Mouse (Mus musculus) heart, embryonic 14.5 days (tissue): ENCODE data around the gene Stk4. TPM values are rescaled to one million over a fixed set of nuclear protein-coding genes. Genes with fewer than 3 reads are reported as not detected.

Experiments
- ATAC-seq: fragments of 200-750 bp; cut with Nextera tagmentation; 2 replicates; pipeline ENCODE4 v1.8.0; 2017; ENCODE audit warnings: low read depth, moderate TSS enrichment; ENCODE audit not compliant: insufficient number of reproducible peaks, insufficient read depth, low FRiP score
- H3K27ac ChIP-seq, 2 experiments: fragments of 200-500 bp in 1 of 2; fragments of 300-500 bp in 1 of 2; sonication (generic) in 1 of 2; replicated peaks in 1 of 2; 2 replicates each; pipeline ENCODE4 v1.5.1; 2012 to 2014; ENCODE audit warnings: low read depth in 2 of 2, low read length in 2 of 2, control low read depth in 1 of 2, mild to moderate bottlenecking in 1 of 2, mixed read lengths in 1 of 2; ENCODE audit not compliant: control insufficient read depth in 1 of 2, insufficient read depth in 1 of 2
- H3K27me3 ChIP-seq: fragments of 300-500 bp; sonication (generic); 2 replicates; pipeline ENCODE4 v1.6.1; 2014; ENCODE audit warnings: mild to moderate bottlenecking, low read length, control low read depth; ENCODE audit not compliant: control insufficient read depth, insufficient read depth
- H3K36me3 ChIP-seq: fragments of 300-500 bp; sonication (generic); 2 replicates; pipeline ENCODE4 v1.6.1; 2014; ENCODE audit warnings: mild to moderate bottlenecking, control low read depth, low read length, mixed read lengths; ENCODE audit not compliant: control insufficient read depth, insufficient read depth
- H3K4me1 ChIP-seq, 2 experiments: fragments of 200-500 bp in 1 of 2; fragments of 300-500 bp in 1 of 2; sonication (generic) in 1 of 2; 2 replicates each; pipeline ENCODE4 v1.6.1; 2012 to 2014; ENCODE audit warnings: low read length in 2 of 2, control low read depth in 1 of 2, mixed read lengths in 1 of 2; ENCODE audit not compliant: control insufficient read depth in 2 of 2, insufficient read depth in 2 of 2
- H3K4me2 ChIP-seq: fragments of 300-500 bp; sonication (generic); 2 replicates; pipeline ENCODE4 v1.6.1; 2014; ENCODE audit warnings: mild to moderate bottlenecking, low read length
- H3K4me3 ChIP-seq, 2 experiments: fragments of 200-500 bp in 1 of 2; fragments of 300-500 bp in 1 of 2; sonication (generic) in 1 of 2; 2 replicates each; pipeline ENCODE4 v1.5.1; 2012 to 2014; ENCODE audit warnings: low read length in 2 of 2, mild to moderate bottlenecking in 2 of 2, control low read depth in 1 of 2, low read depth in 1 of 2, moderate library complexity in 1 of 2; ENCODE audit not compliant: control insufficient read depth in 1 of 2, insufficient read depth in 1 of 2
- H3K9ac ChIP-seq: fragments of 300-500 bp; sonication (generic); 2 replicates; pipeline ENCODE4 v1.6.1; 2014; ENCODE audit warnings: mild to moderate bottlenecking, low read length
- H3K9me3 ChIP-seq: fragments of 300-500 bp; sonication (generic); 2 replicates; pipeline ENCODE4 v1.6.1; 2016; ENCODE audit warnings: low read length, control low read depth; ENCODE audit not compliant: control insufficient read depth
- WGBS: fragments of 180-500 bp; shearing (Covaris S2); extraction: QIAGEN DNeasy Blood & Tissue Kit; methylation state at CpG from one replicate; pipeline ENCODE4 v1.1.7; 2014; 5-methylcytosine and 5-hydroxymethylcytosine counted together
- polyA plus RNA-seq: library from polyadenylated mRNA; unstranded; fragments of >200 nt; fragmentation: Nextera tagmentation; extraction: Ambion mirVana; gene quantifications from 2 replicates; pipeline ENCODE4 v1.2.1, GENCODE M21; 2014

Stk4 gene
- polyA plus RNA-seq, 1 experiment from 2014 or later, result 19.5 TPM

DNA sequence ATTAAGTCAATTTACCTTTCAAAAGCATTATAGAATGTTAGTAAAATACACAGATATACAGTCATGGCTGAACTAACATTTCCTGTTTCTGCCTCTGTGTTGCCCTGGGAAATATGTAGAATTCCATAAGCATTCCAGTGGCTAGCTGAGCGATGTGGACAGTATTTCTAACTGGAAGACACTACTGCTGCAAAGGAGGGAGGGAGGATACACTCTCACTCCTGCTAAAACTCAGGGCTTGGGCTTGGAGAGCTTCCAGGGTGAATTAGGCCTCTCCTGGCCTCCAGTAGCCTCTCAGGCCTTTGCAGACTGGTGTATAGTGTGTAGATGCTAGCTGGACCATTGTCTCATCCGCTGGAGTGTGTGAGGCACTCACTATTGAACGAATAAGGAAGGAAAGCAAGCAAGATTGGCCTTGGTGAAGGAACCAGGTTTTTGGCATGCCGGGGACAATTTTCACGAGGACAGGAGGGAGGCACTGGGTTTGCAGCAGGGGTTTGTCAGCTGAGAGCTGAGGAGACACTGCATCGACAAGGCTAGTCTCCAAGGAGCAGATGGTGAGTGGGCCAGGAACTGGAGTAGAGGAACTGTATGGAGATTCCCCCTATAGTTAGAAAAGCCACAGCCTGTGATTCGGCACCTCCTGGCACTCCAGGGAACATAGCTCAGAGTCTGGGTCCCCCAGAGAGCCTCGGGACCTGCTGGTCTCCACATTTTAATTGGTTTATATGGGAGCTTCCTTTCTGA is 104.7 kb downstream of the Stk4 start:
- no peaks in the 10 kb centered on the region for H3K36me3 ChIP-seq
- ATAC-seq, result no peak
- 65% methylated on average over 8 of the region's 8 CpGs for WGBS
- H3K27me3 ChIP-seq, result peaks cover 38% of the 10 kb centered on the region
- H3K4me1 ChIP-seq, result peaks cover 12 to 24% of the 10 kb centered on the region in 2 experiments; a peak in 3 of 4 replicates
- H3K4me2 ChIP-seq, result no peak overlapping the region
- no peak overlapping the region for H3K4me3 ChIP-seq
- no peaks in the 10 kb centered on the region for H3K9me3 ChIP-seq
- H3K9ac ChIP-seq, result no peak overlapping the region
- H3K27ac ChIP-seq, result no peak overlapping the region

DNA sequence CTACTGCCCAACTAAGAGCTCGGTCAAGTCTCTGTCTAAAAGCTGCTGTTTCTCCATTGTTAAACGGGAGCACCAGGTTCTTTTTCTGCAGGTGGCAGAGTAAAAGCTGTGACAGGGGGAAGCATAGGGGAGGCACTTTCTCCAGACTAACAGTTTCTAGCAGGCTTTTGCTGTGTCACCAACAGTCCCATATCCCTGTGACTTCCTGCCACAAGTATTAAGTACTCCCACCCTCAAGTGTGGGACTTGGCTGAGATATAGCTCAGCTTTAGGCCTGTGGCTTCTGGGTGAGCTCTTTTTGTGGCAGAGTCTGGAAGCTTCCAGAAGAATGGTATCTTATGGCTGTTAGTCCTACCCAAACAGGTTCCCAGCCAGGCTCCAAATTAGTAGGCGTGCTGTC is 105.7 kb downstream of the Stk4 start:
- no peak overlapping the region for H3K27ac ChIP-seq
- ATAC-seq, result no peak
- no peaks in the 10 kb centered on the region for H3K9me3 ChIP-seq
- H3K4me2 ChIP-seq, result no peak overlapping the region
- H3K4me3 ChIP-seq, result no peak overlapping the region
- H3K27me3 ChIP-seq, result peaks cover 28% of the 10 kb centered on the region
- H3K9ac ChIP-seq, result no peak overlapping the region
- 75% methylated on average over 3 of the region's 3 CpGs for WGBS
- H3K36me3 ChIP-seq, result no peaks in the 10 kb centered on the region
- H3K4me1 ChIP-seq, result peaks cover 11 to 22% of the 10 kb centered on the region in 2 experiments; a peak in 3 of 4 replicates

DNA sequence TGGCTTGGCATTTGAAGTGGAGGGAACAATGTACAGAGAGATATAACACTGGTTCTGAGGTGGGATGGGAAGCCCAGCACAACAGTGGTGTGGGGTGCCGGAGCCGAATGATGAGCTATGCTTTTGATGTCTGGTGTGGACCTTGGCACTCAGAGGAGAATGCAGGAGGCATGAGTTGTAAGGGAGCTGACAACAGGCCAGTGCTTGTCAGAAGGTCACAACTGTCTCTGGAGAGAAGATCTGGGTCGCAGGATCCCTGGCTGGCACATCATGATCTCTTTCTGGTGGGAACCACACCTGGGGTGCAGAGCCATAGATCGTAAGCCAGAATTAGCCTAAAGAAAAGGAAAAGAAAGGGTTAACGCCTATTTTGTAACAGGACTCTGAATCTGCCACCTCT is 107.7 kb downstream of the Stk4 start:
- no peak overlapping the region for H3K4me2 ChIP-seq
- no peak for ATAC-seq
- H3K9ac ChIP-seq, result no peak overlapping the region
- no peaks in the 10 kb centered on the region for H3K36me3 ChIP-seq
- no peak overlapping the region for H3K4me3 ChIP-seq
- no peak overlapping the region for H3K27ac ChIP-seq
- no peaks in the 10 kb centered on the region for H3K9me3 ChIP-seq
- H3K27me3 ChIP-seq, result peaks cover 18% of the 10 kb centered on the region
- H3K4me1 ChIP-seq, result peaks cover 10 to 17% of the 10 kb centered on the region in 2 experiments; a peak in 3 of 4 replicates
- 71% methylated on average over 5 of the region's 5 CpGs for WGBS

DNA sequence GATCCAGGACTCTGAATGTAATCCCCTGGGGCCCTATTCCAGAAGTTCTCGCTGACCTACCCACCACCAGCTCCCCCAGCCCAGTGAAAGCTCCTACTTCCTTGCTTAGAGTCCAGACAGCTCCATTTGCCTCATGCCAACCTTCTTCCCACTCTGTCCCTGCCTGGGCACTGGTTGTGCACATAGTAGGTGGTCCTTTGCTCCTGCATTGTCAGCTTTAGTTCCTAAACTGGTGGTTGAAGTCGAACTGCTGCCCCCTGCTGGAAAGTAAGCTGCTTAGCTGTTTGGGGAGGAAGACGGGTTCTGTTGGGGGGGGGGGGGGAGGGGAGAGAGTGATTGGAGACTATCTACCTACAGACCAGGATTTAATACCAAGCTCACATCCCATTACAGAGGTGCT is 110.0 kb downstream of the Stk4 start:
- no peak overlapping the region for H3K9ac ChIP-seq

DNA sequence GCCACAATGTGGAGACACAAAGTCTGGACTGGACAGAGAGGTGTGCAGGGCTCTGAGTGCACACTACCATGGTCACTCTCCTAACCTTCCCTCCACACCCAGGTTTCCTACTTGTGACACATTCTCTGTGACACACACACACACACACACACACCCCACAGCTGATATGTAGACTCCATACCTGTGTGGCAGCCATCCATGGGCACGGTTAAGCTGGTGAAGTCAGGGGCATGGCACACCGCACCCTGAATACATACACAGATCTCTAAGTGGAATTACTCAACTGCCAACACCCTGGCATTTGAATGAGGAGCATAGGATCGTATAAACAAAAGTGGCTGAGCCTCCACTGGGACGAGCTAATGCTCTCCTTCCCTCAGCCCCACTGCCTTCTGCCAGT is 110.6 kb downstream of the Stk4 start:
- 84% methylated on average over 4 of the region's 4 CpGs for WGBS

More for the DNA sequence above, 110.0 kb downstream of the Stk4 start:
- H3K4me2 ChIP-seq, result no peak overlapping the region
- no peak overlapping the region for H3K4me3 ChIP-seq
- H3K4me1 ChIP-seq, result peaks cover 0 to under 1% of the 10 kb centered on the region in 2 experiments; a peak in 1 of 4 replicates
- H3K27me3 ChIP-seq, result peaks cover 18% of the 10 kb centered on the region
- 36% methylated on average over 3 of the region's 3 CpGs for whole genome bisulfite sequencing
- H3K27ac ChIP-seq, result no peak overlapping the region
- H3K36me3 ChIP-seq, result no peaks in the 10 kb centered on the region
- H3K9me3 ChIP-seq, result no peaks in the 10 kb centered on the region
- ATAC-seq, result no peak

GRCm38 (mm10) chr2:164182692-164183255 is 112.7 kb downstream of the Stk4 start, which contains the start of gene Wfdc5:
Gene Wfdc5, minus strand, starts transcription at chr2:164182742.
- H3K27ac ChIP-seq, result no peak within 1 kb of the TSS
- H3K9me3 ChIP-seq, result no peaks in the 10 kb centered on the region
- no peak for ATAC-seq
- no peaks in the 10 kb centered on the region for H3K36me3 ChIP-seq
- H3K4me1 ChIP-seq, result no peaks in the 10 kb centered on the region
- no peak within 1 kb of the TSS for H3K4me3 ChIP-seq
- no peak within 1 kb of the TSS for H3K4me2 ChIP-seq
- 71% methylated on average over 7 of the region's 7 CpGs for WGBS
- peaks cover 9% of the 10 kb centered on the region for H3K27me3 ChIP-seq
- no peak within 1 kb of the TSS for H3K9ac ChIP-seq

More for the DNA sequence above, 110.6 kb downstream of the Stk4 start:
- H3K4me3 ChIP-seq, result no peak overlapping the region
- no peaks in the 10 kb centered on the region for H3K9me3 ChIP-seq
- H3K27ac ChIP-seq, result no peak overlapping the region
- peaks cover 18% of the 10 kb centered on the region for H3K27me3 ChIP-seq
- no peak overlapping the region for H3K4me2 ChIP-seq
- no peaks in the 10 kb centered on the region for H3K36me3 ChIP-seq
- ATAC-seq, result no peak
- H3K9ac ChIP-seq, result no peak overlapping the region
- H3K4me1 ChIP-seq, result no peaks in the 10 kb centered on the region

DNA sequence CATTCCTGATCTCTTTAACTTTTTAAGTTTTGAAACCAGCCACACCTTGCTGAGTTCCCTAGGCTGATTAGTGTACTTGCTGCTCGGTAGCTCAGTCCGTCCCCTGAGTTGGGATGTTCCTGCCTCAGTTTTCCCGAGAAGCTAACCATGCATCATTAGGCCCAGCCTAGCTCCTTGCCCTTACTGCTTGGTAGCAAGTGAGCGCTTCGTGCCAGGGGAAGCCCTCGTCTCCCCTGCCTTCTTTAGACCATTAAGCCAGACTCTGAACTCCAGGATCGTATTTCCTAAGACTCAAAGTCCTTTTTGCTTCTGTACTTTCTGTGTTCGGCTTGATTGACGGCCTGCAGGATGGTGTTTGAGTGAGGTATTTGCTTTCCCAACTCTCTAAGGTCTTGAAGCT is 113.2 kb downstream of the Stk4 start:
- Histone ChIP-seq H3K4me1 (no peaks in the 10 kb centered on the region), H3K27me3 (peaks cover 6% of the 10 kb centered on the region), H3K27ac (no peak overlapping the region), H3K4me3 (no peak overlapping the region), H3K9me3 (no peaks in the 10 kb centered on the region), H3K9ac (no peak overlapping the region), H3K4me2 (no peak overlapping the region), H3K36me3 (no peaks in the 10 kb centered on the region)
- ATAC-seq, result no peak
- WGBS, result 72% methylated on average over 9 of the region's 9 CpGs
